Mouse (Mus musculus): Measurements from ENCODE around the gene Spag8.

GRCm38 (mm10) chr4:43636751-43637150, 16.6 kb downstream of the Spag8 start:
- TF ChIP-seq GATA1 (IDR thresholded peaks at IDR 0.05; ENCODE audit: low read length) (no peak), TAL1 (IDR thresholded peaks at IDR 0.05; ENCODE audit: low read length) (no peak)

Measured in erythroblast, embryonic 14.5 days (primary cell).